Mouse (Mus musculus): ENCODE measurements around the gene Dffa.

DNA sequence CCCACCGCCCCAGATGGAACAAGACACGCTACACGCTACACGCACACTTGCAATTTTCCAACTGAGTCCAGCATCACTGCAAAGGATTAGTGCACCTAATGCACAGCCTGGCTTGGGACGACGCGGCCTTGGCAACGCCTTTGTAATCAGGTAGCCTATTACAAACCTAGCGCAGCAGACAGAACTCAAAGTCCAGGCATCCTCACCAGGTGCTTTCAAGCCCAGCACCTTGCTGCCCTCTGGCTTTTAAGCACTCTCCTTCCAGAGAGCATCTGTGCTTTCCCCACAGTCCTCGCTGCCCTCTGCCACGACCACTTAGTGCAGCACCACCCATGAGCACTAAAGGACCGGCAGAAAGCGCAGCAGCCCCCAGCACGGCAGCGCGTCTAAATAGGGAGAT lies 47.0 kb upstream of the Dffa start:
- TF ChIP-seq CTCF (conservative IDR thresholded peaks at IDR 0.05; ENCODE audit: low read length) (no peak), POU5F1 (IDR thresholded peaks at IDR 0.05; ENCODE audit: borderline replicate concordance, low read length) (no peak)
